Mouse (Mus musculus): ENCODE measurements around the gene Psmb2.

DNA sequence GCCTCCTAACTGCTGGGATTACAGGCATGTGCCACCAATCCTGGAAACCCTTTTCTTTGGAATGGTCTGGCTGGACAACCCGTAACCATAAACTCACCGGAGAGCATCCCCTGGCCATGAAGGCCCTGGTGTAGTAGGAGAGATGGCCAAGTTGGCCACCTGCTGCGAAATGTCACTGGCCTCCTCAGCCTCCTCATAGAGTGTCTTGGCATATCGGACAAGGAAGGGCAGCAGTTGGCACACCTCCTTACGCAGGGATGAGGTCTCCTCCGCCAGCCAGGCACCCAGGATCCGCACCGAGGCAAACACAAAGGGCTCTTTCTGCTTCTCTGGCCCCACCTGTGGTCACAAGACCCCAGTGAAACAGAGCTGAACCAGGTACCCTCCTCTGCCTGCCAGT is 71.0 kb downstream of the Psmb2 start:
- TF ChIP-seq CTCF (IDR thresholded peaks at IDR 0.05; ENCODE audit: low read depth, low read length), result no peak
- no peak for TF ChIP-seq POLR2A (IDR thresholded peaks at IDR 0.05; ENCODE audit: extremely low read depth, insufficient read depth, low read length)
